Mouse (Mus musculus) left cerebral cortex, postnatal 10 days (tissue): ENCODE measurements at regions not wholly inside any gene's neighbourhood (a gene's known extent, or its start where the extent isn't known, plus 50 kb on each side); places are given as distances from the start of the nearest gene placed in this dataset.

Source experiments
- DNase-seq, 2 experiments: peaks; one replicate each; pipeline ENCODE4 v3.0.0; 2021 to 2022; ENCODE audit warnings: low spot score in 2 of 2, mixed read lengths in 1 of 2; ENCODE audit errors: extremely low spot score in 1 of 2
- intact Hi-C: fragments of 180-260 bp; cut with DNase I; formaldehyde crosslinking; loops from one replicate; pipeline ENCODE4 v1.15.1; 2025

GRCm38 (mm10) chr2:12023402-12024111 is 245.9 kb downstream of the Ankrd16 start:
- DNase-seq, result peak in 1 of 2 experiments; percentile 84
- intact Hi-C loops, result no loop called here

- intact Hi-C loops, result no loop called here
- DNase-seq, result no peak
Observed at GRCm38 (mm10) chr2:12026220-12026619, 248.5 kb downstream of the Ankrd16 start.

GRCm38 (mm10) chr2:12033518-12034322 is 256.0 kb downstream of the Ankrd16 start:
- peak in 1 of 2 experiments; percentile 50 for DNase-seq
- intact Hi-C loops, result no loop called here

GRCm38 (mm10) chr2:12034323-12034585 is 256.6 kb downstream of the Ankrd16 start:
- intact Hi-C loops, result no loop called here

GRCm38 (mm10) chr2:12049386-12049785 is 252.3 kb downstream of the Itga8 start:
- DNase-seq, result peak in 1 of 2 experiments; percentile 24
- intact Hi-C loops, result no loop called here

More at GRCm38 (mm10) chr2:12034323-12034585, 256.6 kb downstream of the Ankrd16 start:
- DNase-seq, result no peak

- intact Hi-C loops, result loop anchor here (5.0 kb wide), 1 partner anchor 252 kb away; the partner anchor contains the start of gene Itga8
- DNase-seq, result peak in 1 of 2 experiments; percentile 24
Observed at GRCm38 (mm10) chr2:12049972-12050371, 251.8 kb downstream of the Itga8 start.

- peak in 1 of 2 experiments; percentile 33 for DNase-seq
- intact Hi-C loops, result loop anchor here (5.0 kb wide), 1 partner anchor 249 kb away; the partner anchor contains the start of gene Itga8
Observed at GRCm38 (mm10) chr2:12053404-12054164, 248.1 kb downstream of the Itga8 start.

- intact Hi-C loops, result loop anchor here (5.0 kb wide), 1 partner anchor 248 kb away; the partner anchor contains the start of gene Itga8
- no peak for DNase-seq
Observed at GRCm38 (mm10) chr2:12054165-12054500, 247.6 kb downstream of the Itga8 start.
